Mouse (Mus musculus) ES-E14 (cell line): ENCODE results near the gene Fam117b.

Experiments used
- ZC3H11A ChIP-seq: IDR thresholded peaks from 2 replicates; pipeline ENCODE4 v1.6.1; 2012; ENCODE audit warnings: low read depth, mild to moderate bottlenecking, inconsistent platforms, low read length, borderline replicate concordance
- ZNF384 ChIP-seq: IDR thresholded peaks from 2 replicates; pipeline ENCODE4 v1.6.1; 2012; ENCODE audit warnings: low read depth, low read length, inconsistent platforms

GRCm38 (mm10) chr1:59905916-59906315, 6.9 kb upstream of the Fam117b start:
- TF ChIP-seq ZC3H11A (no peak), ZNF384 (no peak)
